8 mouse cellular contexts compared by ENCODE assay signal in genomic region chr10:76664156-76665115, GRCm38 (mm10). TPM values are rescaled to one million over a fixed set of nuclear protein-coding genes. Genes with fewer than 3 reads are reported as not detected.
A peak's percentile ranks its signal among the peaks of the same experiment; 100 is the strongest.
DNase-seq lines count a peak whose midpoint lies in the region; ATAC-seq and TF ChIP-seq lines count a peak whose summit lies in the region.

No protein-coding gene starts in this region.

- no peaks in the 10 kb centered on the region for H3K27me3 ChIP-seq in heart, postnatal 0 days (ENCODE audit: control insufficient read depth, insufficient read depth, low read length)

- peaks cover 13% of the 10 kb centered on the region; the same call in 1 of the 2 replicates for H3K9me3 ChIP-seq in heart, postnatal 0 days (replicated peaks; ENCODE audit: control insufficient read depth, low read length)

- no peaks in the 10 kb centered on the region for H3K36me3 ChIP-seq in heart, postnatal 0 days (replicated peaks; ENCODE audit: control insufficient read depth, insufficient read depth, low read length)

- H3K4me3 ChIP-seq in heart, postnatal 0 days (ENCODE audit: low read depth, low read length), result no peak overlapping the region

- H3K4me2 ChIP-seq in heart, postnatal 0 days (ENCODE audit: low read depth, low read length), result no peak overlapping the region

- no peak overlapping the region for H3K9ac ChIP-seq in heart, postnatal 0 days (replicated peaks; ENCODE audit: low read depth, low read length)

- peak overlapping the region; percentile 20; the same call in 1 of the 2 replicates for H3K27ac ChIP-seq in heart, postnatal 0 days (ENCODE audit: low read depth)

- ATAC-seq in heart, postnatal 0 days (ENCODE audit: insufficient read depth, low read depth), result peak; percentile 55; the same call in 1 of the 2 replicates

- TF ChIP-seq CTCF in heart, postnatal 0 days (IDR thresholded peaks at IDR 0.05; ENCODE audit: low read depth), result no peak

- H3K4me1 ChIP-seq in heart, postnatal 0 days (ENCODE audit: control insufficient read depth, insufficient read depth), result no peaks in the 10 kb centered on the region

- DNase-seq in R1 (ENCODE audit: low read depth, low spot score), result peak; percentile 32
- DNase-seq in cerebellum, adult 8-10 months, result peak; percentile 32
- no peak for DNase-seq in heart, postnatal 0 days (ENCODE audit: low spot score)
- peak; percentile 76 to 80 for DNase-seq in lung, adult 18-20 months
- peak; percentile 75 for DNase-seq in testis, postnatal 14 days (ENCODE audit: low spot score)
- DNase-seq in thymus, postnatal 10 days (ENCODE audit: low spot score in 2 of 2), result no peak
- DNase-seq in layer of hippocampus, adult 18-20 months (ENCODE audit: low spot score in 2 of 2), result no peak
- DNase-seq in frontal cortex, postnatal 14 days (ENCODE audit: low spot score in 2 of 2), result no peak

- WGBS in heart, postnatal 0 days, result 72% methylated on average over 20 of the region's 20 CpGs

- TF ChIP-seq EP300 in heart, postnatal 0 days (IDR thresholded peaks at IDR 0.05; ENCODE audit: low read depth), result no peak

RNA-seq across cellular contexts. Expression of gene Col6a2, which starts 41.0 kb away (rescaled TPM):
- total RNA-seq in heart, postnatal 0 days (2014; rRNA removed; ENCODE audit: low replicate concordance), result 133 and 156 TPM in 2 replicates
- polyA plus RNA-seq in heart, postnatal 0 days (2015; fragmentation: Nextera tagmentation; extraction: Ambion mirVana), result 67.6 and 72.4 TPM in 2 replicates
- 1 to 10 TPM; 6.0 TPM for total RNA-seq in layer of hippocampus, adult 18-20 months (2021)

Comparison
In these comparisons a context has a peak if more than half of its experiments do, and no peak if none do; other contexts are left out.
1. DNase-seq: peak in R1 (single experiment), cerebellum, adult 8-10 months (single experiment), lung, adult 18-20 months (2 of 2) and testis, postnatal 14 days (single experiment); none in heart, postnatal 0 days (single experiment), thymus, postnatal 10 days (0 of 2), layer of hippocampus, adult 18-20 months (0 of 2) and frontal cortex, postnatal 14 days (0 of 2).
2. RNA of gene Col6a2, which starts 41.0 kb away (total RNA-seq): 133 to 156 TPM in heart, postnatal 0 days; 6.0 TPM in layer of hippocampus, adult 18-20 months; every median in the first group is over 10 times any median in the second.